Mouse (Mus musculus) embryonic stem cell, embryonic (primary cell): Measurements from ENCODE around the gene Hdgfl2.

ENCODE experiments used
- CTCF ChIA-PET, 4 experiments: fragments of 300-600 bp in 2 of 4; fragments of 350-600 bp in 2 of 4; sonication (Branson Sonifier 250); formaldehyde crosslinking; loops; one replicate each; lab custom pipeline; 2022; ENCODE audit warnings: inconsistent platforms in 2 of 4; lab: Charles Lee
- POLR2A ChIA-PET, 4 experiments: fragments of 300-600 bp in 2 of 4; fragments of 350-600 bp in 2 of 4; sonication (Branson Sonifier 250); formaldehyde crosslinking; loops; one replicate each; lab custom pipeline; 2022; ENCODE audit warnings: antibody characterized with exemption in 4 of 4, inconsistent platforms in 1 of 4; lab: Charles Lee

Hdgfl2 gene

GRCm38 (mm10) chr17:56106981-56107380, 27.5 kb downstream of the Hdgfl2 start:
- POLR2A ChIA-PET, result interaction anchor here in 3 of 4 experiments (0.5 to 2.4 kb wide), 4 partner anchors 10 to 405 kb away, joined by 3 to 9 read pairs (median 4); partner anchors contain the start of genes Hdgfl2 (in 1 of the 3) and Plin5 (in 1 of the 3)
- CTCF ChIA-PET, result interaction anchor here in 2 of 4 experiments (0.5 to 0.9 kb wide), 3 partner anchors 10 to 244 kb away, joined by 3 to 9 read pairs (median 6); no protein-coding TSS in a partner anchor

- ChIA-PET CTCF (interaction anchor here in 2 of 4 experiments (0.7 to 1.8 kb wide), 2 partner anchors 10 to 94 kb away, joined by 3 to 7 read pairs; partner anchors contain the start of gene Plin5 (in 1 of the 2)), POLR2A (interaction anchor here in 1 of 4 experiments (1.1 to 2.4 kb wide), 2 partner anchors 10 to 29 kb away, joined by 3 to 9 read pairs; partner anchors contain the start of genes Hdgfl2 and Plin5)
These were observed 28.3 kb downstream of the Hdgfl2 start for GRCm38 (mm10) chr17:56107736-56108135.

GRCm38 (mm10) chr17:56108334-56109044, 29.1 kb downstream of the Hdgfl2 start:
- POLR2A ChIA-PET, result interaction anchor here in 2 of 4 experiments (0.8 to 2.4 kb wide), 9 partner anchors 9 to 117 kb away, joined by 3 to 9 read pairs (median 3); partner anchors contain the start of genes Chaf1a (in 1 of the 2), Hdgfl2 (in 1 of the 2) and Plin5 (in 1 of the 2)
- CTCF ChIA-PET, result interaction anchor here in 1 of 4 experiments (1.2 to 1.8 kb wide), 2 partner anchors 9 to 23 kb away, joined by 6 to 7 read pairs; partner anchors contain the start of gene Plin5

GRCm38 (mm10) chr17:56109219-56110051, 30.0 kb downstream of the Hdgfl2 start, which contains the start of gene Plin4:
TSS of gene Plin4 (minus strand) at chr17:56109803.
- CTCF ChIA-PET, result interaction anchor here in 2 of 4 experiments (0.6 to 1.8 kb wide), 6 partner anchors 8 to 242 kb away, joined by 3 to 7 read pairs (median 4); partner anchors contain the start of genes Plin5 (in 1 of the 2) and Sh3gl1 (in 1 of the 2)
- POLR2A ChIA-PET, result interaction anchor here in 2 of 4 experiments (0.8 to 2.4 kb wide), 10 partner anchors 8 to 152 kb away, joined by 3 to 9 read pairs (median 3); partner anchors contain the start of genes Chaf1a (in 1 of the 2), Hdgfl2 (in 1 of the 2) and Plin5 (in 1 of the 2)

- POLR2A ChIA-PET, result no interaction called here
- CTCF ChIA-PET, result interaction anchor here in 2 of 4 experiments (2.1 to 2.6 kb wide), 3 partner anchors 14 to 153 kb away, joined by 9 to 18 read pairs (median 10); no protein-coding TSS in a partner anchor
These were observed 31.1 kb downstream of the Hdgfl2 start for GRCm38 (mm10) chr17:56110571-56110970.

- POLR2A ChIA-PET, result interaction anchor here in 2 of 4 experiments (0.7 to 1.1 kb wide), 3 partner anchors 15 to 521 kb away, joined by 3 to 4 read pairs (median 3); no protein-coding TSS in a partner anchor
- CTCF ChIA-PET, result interaction anchor here (0.9 to 2.6 kb wide), 23 partner anchors 9 to 240 kb away, joined by 3 to 18 read pairs (median 5); partner anchors contain the start of genes Dpp9 (in 1 of the 4), Lrg1 (in 1 of the 4) and Sema6b (in 1 of the 4)
These were observed 31.6 kb downstream of the Hdgfl2 start for GRCm38 (mm10) chr17:56111021-56111420.

GRCm38 (mm10) chr17:56111864-56112263, 32.4 kb downstream of the Hdgfl2 start:
- ChIA-PET CTCF (interaction anchor here (0.5 to 2.6 kb wide), 49 partner anchors 9 to 441 kb away, joined by 3 to 18 read pairs (median 4); partner anchors contain the start of genes Lrg1 (in 2 of the 4), Sema6b (in 2 of the 4) and Dpp9 (in 1 of the 4)), POLR2A (interaction anchor here in 3 of 4 experiments (0.7 to 1.9 kb wide), 8 partner anchors 14 to 239 kb away, joined by 3 to 4 read pairs (median 3); partner anchors contain the start of gene Hdgfl2 (in 1 of the 3))

- ChIA-PET CTCF (interaction anchor here in 3 of 4 experiments (1.0 to 2.6 kb wide), 15 partner anchors 8 to 440 kb away, joined by 3 to 18 read pairs (median 5); no protein-coding TSS in a partner anchor), POLR2A (interaction anchor here in 1 of 4 experiments (1.0 to 1.9 kb wide), 4 partner anchors 13 to 142 kb away, joined by 3 to 4 read pairs (median 3); partner anchors contain the start of gene Hdgfl2)
These were observed 33.3 kb downstream of the Hdgfl2 start for GRCm38 (mm10) chr17:56112743-56113142.

- CTCF ChIA-PET, result interaction anchor here in 3 of 4 experiments (0.6 to 1.4 kb wide), 6 partner anchors 9 to 161 kb away, joined by 3 to 9 read pairs (median 4); partner anchors contain the start of genes Sh3gl1 (in 1 of the 3) and Ticam1 (in 1 of the 3)
- POLR2A ChIA-PET, result interaction anchor here in 2 of 4 experiments (0.6 kb wide), 2 partner anchors 26 to 228 kb away, joined by 3 to 4 read pairs; no protein-coding TSS in a partner anchor
These were observed 36.8 kb downstream of the Hdgfl2 start for GRCm38 (mm10) chr17:56116193-56116592.

- CTCF ChIA-PET, result interaction anchor here (0.6 to 1.5 kb wide), 17 partner anchors 8 to 240 kb away, joined by 3 to 10 read pairs (median 4); partner anchors contain the start of genes Sh3gl1 (in 2 of the 4), Fem1a (in 1 of the 4), Hdgfl2 (in 1 of the 4) and Plin4 (in 1 of the 4)
- POLR2A ChIA-PET, result interaction anchor here in 3 of 4 experiments (0.8 to 1.9 kb wide), 24 partner anchors 9 to 510 kb away, joined by 3 to 10 read pairs (median 3); partner anchors contain the start of genes Hdgfl2 (in 2 of the 3), Ubxn6 (in 2 of the 3), Chaf1a (in 1 of the 3) and Lonp1 (in 1 of the 3)
These were observed 37.8 kb downstream of the Hdgfl2 start, which contains the start of gene Plin5 for GRCm38 (mm10) chr17:56117251-56117710. TSS of gene Plin5 (minus strand) at chr17:56117596.

- CTCF ChIA-PET, result interaction anchor here in 2 of 4 experiments (0.6 to 1.6 kb wide), 3 partner anchors 12 to 144 kb away, joined by 4 to 7 read pairs (median 4); no protein-coding TSS in a partner anchor
- POLR2A ChIA-PET, result interaction anchor here in 3 of 4 experiments (0.5 to 2.7 kb wide), 7 partner anchors 12 to 347 kb away, joined by 3 to 9 read pairs (median 3); partner anchors contain the start of gene Hdgfl2 (in 1 of the 3)
These were observed 40.0 kb downstream of the Hdgfl2 start for GRCm38 (mm10) chr17:56119431-56119830.

GRCm38 (mm10) chr17:56119981-56120880, 40.8 kb downstream of the Hdgfl2 start:
- CTCF ChIA-PET, result interaction anchor here (0.6 to 2.5 kb wide), 13 partner anchors 8 to 206 kb away, joined by 3 to 11 read pairs (median 5); partner anchors contain the start of genes Kdm4b (in 1 of the 4) and Sh3gl1 (in 1 of the 4)
- POLR2A ChIA-PET, result interaction anchor here in 3 of 4 experiments (0.9 to 2.7 kb wide), 7 partner anchors 11 to 99 kb away, joined by 3 to 9 read pairs (median 4); partner anchors contain the start of genes Hdgfl2 (in 2 of the 3), Dpp9 (in 1 of the 3) and Ubxn6 (in 1 of the 3)

- ChIA-PET CTCF (interaction anchor here in 3 of 4 experiments (1.0 to 2.5 kb wide), 6 partner anchors 8 to 12 kb away, joined by 3 to 11 read pairs (median 5); no protein-coding TSS in a partner anchor), POLR2A (interaction anchor here in 2 of 4 experiments (0.7 to 1.4 kb wide), 4 partner anchors 13 to 244 kb away, joined by 3 read pairs; no protein-coding TSS in a partner anchor)
These were observed 42.4 kb downstream of the Hdgfl2 start, which contains the start of gene Lrg1 for GRCm38 (mm10) chr17:56121826-56122225. TSS of gene Lrg1 (minus strand) at chr17:56122001.

- POLR2A ChIA-PET, result no interaction called here
- CTCF ChIA-PET, result interaction anchor here in 3 of 4 experiments (0.5 to 1.5 kb wide), 3 partner anchors 9 to 70 kb away, joined by 3 read pairs; no protein-coding TSS in a partner anchor
These were observed 43.7 kb downstream of the Hdgfl2 start for GRCm38 (mm10) chr17:56123161-56123560.
